Mouse (Mus musculus) CD4-positive helper T cell, adult 2 months (primary cell): Measurements from ENCODE around the gene Pias4.
"Not testable (repeated sequence)": the region's sequence is repeated elsewhere in the genome, so short reads cannot be mapped to it uniquely, and the experiment has no call there.

Experiments used
- DNase-seq: peaks from one replicate; pipeline ENCODE4 v3.0.0-alpha.2; 2012; ENCODE audit warnings: low read depth, missing footprints, low spot score

The Pias4 gene

GRCm38 (mm10) chr10:81191342-81191982 is 23.7 kb upstream of the Pias4 start:
- DNase-seq: no peak

DNA sequence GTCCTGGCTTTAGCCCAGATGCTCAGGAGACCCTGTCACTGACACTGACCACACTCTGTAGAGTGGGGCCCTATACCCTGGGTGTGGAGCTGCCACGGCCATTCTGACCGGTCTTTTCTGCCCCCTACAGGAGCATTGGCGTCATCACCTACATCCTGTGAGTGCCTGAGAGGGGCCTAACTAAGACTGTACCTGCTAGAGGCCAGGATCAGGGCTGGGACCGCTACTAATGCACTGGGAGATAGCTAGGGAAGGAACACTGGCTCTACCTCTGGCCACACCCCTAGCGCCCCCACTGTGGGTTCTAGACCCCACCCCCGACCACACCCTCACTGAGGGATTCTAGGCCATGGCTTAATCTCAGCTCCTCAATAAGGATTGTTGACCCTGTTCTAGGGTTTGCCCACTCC is 23.2 kb upstream of the Pias4 start:
- no peak for DNase-seq

GRCm38 (mm10) chr10:81190236-81190911 is 22.7 kb upstream of the Pias4 start:
- DNase-seq: peak; percentile 40

GRCm38 (mm10) chr10:81189821-81190220 is 22.1 kb upstream of the Pias4 start:
- DNase-seq: no peak

DNA sequence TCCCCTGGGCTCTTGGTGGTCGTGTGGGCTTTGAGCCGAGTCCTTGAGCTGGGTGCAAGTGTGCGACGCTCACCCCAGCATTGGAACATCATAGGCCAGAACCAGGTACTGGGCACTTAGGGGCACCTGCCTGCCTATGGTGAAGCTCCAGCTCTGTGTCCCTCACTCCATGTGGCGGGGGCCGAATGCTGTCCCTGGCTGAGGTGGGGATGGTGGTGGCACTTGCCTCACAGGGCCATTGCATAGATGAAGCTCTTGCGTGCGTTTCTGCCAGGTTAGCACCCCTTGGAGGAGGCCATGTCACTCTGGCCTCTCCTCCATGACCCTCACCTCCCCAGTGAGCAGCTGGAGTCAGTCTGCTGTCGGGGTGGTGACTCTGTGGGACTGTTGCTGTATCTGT is 19.4 kb upstream of the Pias4 start:
- DNase-seq: no peak

GRCm38 (mm10) chr10:81184765-81185164 is 17.0 kb upstream of the Pias4 start:
- DNase-seq: no peak

DNA sequence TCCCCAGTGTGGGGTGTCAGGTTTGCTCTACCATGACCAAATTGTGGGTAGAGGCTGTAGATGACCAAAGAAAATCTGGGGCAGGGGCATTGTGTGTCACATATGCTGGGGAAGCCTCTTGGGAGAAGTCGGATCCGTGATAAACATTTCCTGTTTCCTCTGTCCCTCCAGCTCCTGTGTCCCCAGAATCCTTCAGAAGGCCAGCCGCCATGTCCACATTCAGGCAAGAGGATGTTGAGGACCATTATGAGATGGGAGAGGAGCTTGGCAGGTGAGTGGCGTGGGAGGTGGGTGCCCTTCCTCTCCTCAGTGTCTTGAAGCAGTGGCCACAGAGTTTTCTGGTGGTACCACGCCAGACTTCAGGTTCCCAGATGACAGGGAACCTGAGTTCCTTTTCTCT is 16.1 kb upstream of the Pias4 start, which contains the start of gene 4930442H23Rik:
Gene 4930442H23Rik, minus strand, starts transcription at position 45 of the 400 bp plus-strand sequence.
- no peak for DNase-seq

DNA sequence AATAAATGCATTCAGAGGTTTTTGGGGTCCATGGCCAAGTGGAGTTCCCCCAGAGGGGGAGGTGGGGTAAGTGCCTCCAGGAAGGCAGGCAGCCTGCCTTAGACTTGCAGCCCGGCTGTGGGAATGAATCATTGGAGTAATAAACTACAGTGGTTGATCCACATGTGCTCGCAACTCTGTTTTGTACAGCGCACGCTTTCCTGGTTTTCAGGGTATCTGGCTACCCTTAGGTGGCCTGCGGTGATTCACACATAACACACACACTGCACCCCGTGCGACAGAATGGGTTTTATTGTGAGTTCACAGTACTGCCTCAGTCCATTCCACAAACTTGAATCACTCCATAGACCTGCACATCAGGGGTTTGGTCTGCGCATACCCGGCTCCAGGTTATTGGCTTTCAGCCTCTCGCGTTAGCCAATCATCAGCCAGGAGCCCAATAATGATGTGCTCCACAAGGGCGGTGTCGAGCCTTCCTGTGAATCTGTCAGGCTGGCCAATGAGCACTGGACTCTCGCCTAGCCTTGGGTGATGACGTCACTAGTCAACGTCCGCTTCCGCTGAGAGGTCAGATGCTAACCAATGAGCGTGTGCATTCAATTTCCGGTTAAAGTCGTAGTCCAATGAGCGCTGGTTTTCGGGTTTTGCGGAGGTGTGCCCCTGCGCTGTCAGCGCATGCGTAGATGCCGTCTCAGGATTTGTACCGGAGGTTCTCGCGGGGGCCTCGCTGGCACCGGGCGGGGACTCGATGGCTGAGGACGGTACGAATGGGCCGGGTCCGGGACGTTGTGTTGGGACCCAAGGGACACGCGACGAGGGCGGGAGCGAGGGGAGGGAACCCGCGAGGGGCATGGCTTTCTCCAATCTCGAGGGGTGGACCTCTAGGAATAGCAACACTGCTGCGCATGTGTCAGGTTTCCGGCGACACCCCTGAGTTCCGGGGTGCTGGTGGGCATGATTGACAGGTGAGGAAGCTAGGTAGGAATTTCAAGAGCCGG is 14.9 kb upstream of the Pias4 start, which contains the start of gene Dapk3:
Gene Dapk3, plus strand, starts transcription at position 670 of the 998 bp plus-strand sequence.
- peak; percentile 99 for DNase-seq

DNA sequence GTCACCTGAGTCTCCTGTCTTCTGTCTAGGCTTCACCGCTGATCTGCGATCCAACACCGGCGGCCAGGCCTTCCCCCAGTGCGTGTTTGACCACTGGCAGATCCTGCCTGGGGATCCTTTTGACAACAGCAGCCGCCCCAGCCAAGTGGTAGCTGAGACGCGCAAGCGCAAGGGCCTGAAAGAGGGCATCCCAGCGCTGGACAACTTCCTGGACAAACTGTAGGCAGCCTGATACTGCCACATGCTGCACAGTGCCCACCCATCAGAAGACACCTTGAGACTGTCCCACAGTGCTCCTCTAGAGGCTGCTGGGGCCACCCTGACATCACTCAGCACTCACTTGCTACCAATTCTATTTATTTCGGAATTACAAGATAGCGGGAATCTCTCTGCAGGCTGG is 14.1 kb upstream of the Pias4 start:
- DNase-seq: peak; percentile 37

DNA sequence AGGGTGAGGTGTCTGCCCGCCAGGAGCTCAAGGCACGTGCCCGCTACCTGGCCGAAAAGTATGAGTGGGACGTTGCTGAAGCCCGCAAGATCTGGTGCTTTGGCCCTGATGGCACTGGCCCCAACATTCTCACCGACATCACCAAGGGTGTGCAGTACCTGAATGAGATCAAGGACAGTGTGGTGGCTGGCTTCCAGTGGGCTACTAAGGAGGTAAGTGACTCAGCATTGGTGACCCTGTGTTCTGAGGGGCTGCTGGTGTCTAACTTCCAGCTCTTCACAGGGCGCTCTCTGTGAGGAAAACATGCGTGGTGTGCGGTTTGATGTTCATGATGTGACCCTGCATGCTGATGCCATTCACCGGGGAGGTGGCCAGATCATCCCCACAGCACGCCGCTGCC is 13.2 kb upstream of the Pias4 start:
- DNase-seq: no peak

GRCm38 (mm10) chr10:81179451-81180342 is 12.0 kb upstream of the Pias4 start:
- peak; percentile 43 for DNase-seq

- DNase-seq: no peak
These were observed 11.2 kb upstream of the Pias4 start for GRCm38 (mm10) chr10:81178927-81179326.

DNA sequence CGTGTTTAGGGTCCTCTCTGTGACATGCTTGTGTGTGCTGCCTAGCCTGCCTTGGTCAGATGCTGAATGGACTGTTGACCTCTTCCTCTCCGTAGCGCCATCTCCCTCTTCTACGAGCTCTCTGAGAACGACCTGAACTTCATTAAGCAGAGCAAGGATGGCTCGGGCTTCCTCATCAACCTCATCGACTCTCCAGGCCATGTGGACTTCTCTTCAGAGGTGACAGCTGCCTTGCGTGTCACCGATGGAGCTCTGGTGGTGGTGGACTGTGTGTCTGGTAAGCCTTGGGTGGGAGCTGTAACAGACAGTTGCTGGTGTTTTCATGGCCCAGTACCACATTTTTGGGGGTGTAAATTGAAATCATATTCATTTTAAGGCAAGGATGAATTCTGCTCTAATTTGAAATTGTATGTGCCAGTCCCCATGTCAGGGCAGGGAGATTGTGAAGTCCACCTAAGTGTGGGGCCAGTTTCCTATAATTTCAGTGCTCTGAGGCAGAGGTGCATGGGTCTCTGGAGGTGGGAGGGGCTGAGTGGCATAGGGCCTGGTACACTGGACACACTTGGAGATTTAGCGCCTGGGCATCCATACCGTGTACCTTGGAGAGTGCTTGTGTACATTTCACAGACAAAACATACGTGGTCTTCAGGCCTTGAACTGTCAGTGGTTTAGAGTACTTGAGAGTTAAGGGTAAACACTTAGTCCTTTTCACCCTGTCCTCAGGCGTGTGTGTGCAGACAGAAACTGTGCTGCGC is 10.4 kb upstream of the Pias4 start:
- DNase-seq: no peak

GRCm38 (mm10) chr10:81177491-81177925 is 9.8 kb upstream of the Pias4 start:
- DNase-seq: peak; percentile 51

- peak; percentile 97 for DNase-seq
These were observed 8.9 kb upstream of the Pias4 start, which contains the start of gene Eef2 for GRCm38 (mm10) chr10:81176466-81177271. Gene Eef2 (plus strand): TSS chr10:81176631.

DNA sequence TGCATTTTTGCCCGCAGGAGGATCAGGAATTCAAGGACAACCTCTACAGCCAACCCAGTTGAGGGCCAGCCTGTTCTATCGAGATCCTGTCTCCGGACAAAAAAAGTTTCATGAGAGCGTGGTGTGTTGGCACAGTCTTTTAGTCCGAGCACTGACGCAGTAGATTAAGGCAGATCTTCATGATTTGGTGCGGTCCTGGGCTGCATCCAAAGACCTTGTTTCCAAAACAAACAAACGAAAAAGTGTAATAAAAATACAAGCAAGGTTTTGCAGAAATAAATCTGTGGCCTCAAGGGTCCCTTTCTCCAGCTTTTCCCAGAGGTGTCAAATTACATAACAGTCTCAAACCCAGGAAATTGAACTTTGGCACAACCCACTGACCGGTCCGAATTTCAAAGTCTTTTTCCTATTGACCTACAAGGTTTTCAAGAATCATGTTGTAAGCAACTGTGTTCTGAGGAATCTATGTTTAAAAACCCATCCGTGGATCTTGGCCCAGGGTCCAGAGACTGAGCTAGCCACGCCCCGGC is 8.3 kb upstream of the Pias4 start:
- DNase-seq: peak; percentile 48

DNA sequence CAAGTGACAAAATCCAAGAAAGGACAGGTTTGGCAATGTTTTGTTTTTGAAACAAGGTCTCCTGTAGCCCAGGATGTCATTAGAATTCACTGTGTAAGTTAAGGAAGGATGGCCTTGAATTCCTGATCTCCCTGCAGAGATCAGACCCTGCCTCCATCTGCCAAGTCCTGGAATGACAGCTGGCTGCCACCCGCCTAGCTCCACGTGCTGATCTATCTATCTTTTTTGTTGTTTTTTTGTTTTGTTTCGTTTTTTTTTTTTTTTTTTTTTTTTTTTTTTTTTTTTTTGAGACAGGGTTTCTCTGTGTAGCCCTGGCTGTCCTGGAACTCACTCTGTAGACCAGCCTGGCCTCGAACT is 7.6 kb upstream of the Pias4 start:
- DNase-seq: not testable (repeated sequence)

- peak; percentile 86 for DNase-seq
These were observed 7.1 kb upstream of the Pias4 start for GRCm38 (mm10) chr10:81174617-81175344.
